ENCODE assay signal across 1 mouse cellular context in genomic region chr15:79774117-79775027, GRCm38 (mm10).
A peak's percentile ranks its signal among the peaks of the same experiment; 100 is the strongest.
TF ChIP-seq lines count a peak whose summit lies in the region.

No protein-coding gene starts in this region.

TF ChIP-seq in myocyte, 11 proteins besides CTCF, POLR2A, EP300 and RAD21 (continued from another document):
- TF ChIP-seq CEBPB (IDR thresholded peaks at IDR 0.05; ENCODE audit: insufficient read depth, poor library complexity, severe bottlenecking) (no peak), TCF3 (IDR thresholded peaks at IDR 0.05; ENCODE audit: insufficient read length, low read depth) (peak; percentile 11), MYOG (IDR thresholded peaks at IDR 0.05; ENCODE audit: control insufficient read depth in 1 of 3, insufficient read depth in 1 of 3, insufficient read length in 2 of 3, low read depth in 2 of 3) (peak; percentile 17 to 52 (median 28)), MAX (IDR thresholded peaks at IDR 0.05; ENCODE audit: low read depth) (peak; percentile 40), SRF (IDR thresholded peaks at IDR 0.05; ENCODE audit: control insufficient read depth, insufficient read length, low read depth) (no peak), USF1 (IDR thresholded peaks at IDR 0.05; ENCODE audit: low read depth) (no peak), TCF12 (IDR thresholded peaks at IDR 0.05; ENCODE audit: insufficient read depth, poor library complexity, severe bottlenecking) (no peak), MYOD1 (IDR thresholded peaks at IDR 0.05; ENCODE audit: control insufficient read depth in 1 of 3, insufficient read length in 2 of 3, low read depth in 2 of 3) (peak in 2 of 3 experiments; percentile 1 to 71), REST (IDR thresholded peaks at IDR 0.05; ENCODE audit: insufficient read depth, insufficient read length) (no peak)
